Mouse (Mus musculus) erythroblast, embryonic 14.5 days (primary cell): ENCODE measurements around the gene Krt31. TPM values are rescaled to one million over a fixed set of nuclear protein-coding genes. Genes with fewer than 3 reads are reported as not detected.

ENCODE experiments used
- H3K27me3 ChIP-seq: 2 replicates; pipeline ENCODE4 v1.6.1; 2012; ENCODE audit warnings: inconsistent platforms; ENCODE audit not compliant: control insufficient read depth
- H3K36me3 ChIP-seq: 2 replicates; pipeline ENCODE4 v1.6.1; 2012; ENCODE audit warnings: mild to moderate bottlenecking, inconsistent platforms; ENCODE audit not compliant: control insufficient read depth
- H3K4me1 ChIP-seq: 2 replicates; pipeline ENCODE4 v1.6.1; 2012; ENCODE audit warnings: inconsistent platforms; ENCODE audit not compliant: control insufficient read depth
- H3K4me3 ChIP-seq: replicated peaks from 2 replicates; pipeline ENCODE3; 2012; ENCODE audit warnings: moderate library complexity, mild to moderate bottlenecking, inconsistent platforms
- H3K9me3 ChIP-seq: 2 replicates; pipeline ENCODE4 v1.6.1; 2012; ENCODE audit warnings: low read length, inconsistent platforms, mixed read lengths; ENCODE audit not compliant: control insufficient read depth
- GATA1 ChIP-seq: IDR thresholded peaks from 2 replicates; pipeline ENCODE4 v1.6.1; 2012; ENCODE audit warnings: low read length, inconsistent platforms, mixed read lengths
- TAL1 ChIP-seq: IDR thresholded peaks from 3 replicates; pipeline ENCODE4 v1.6.1; 2012; ENCODE audit warnings: low read length, inconsistent platforms, mixed read lengths
- polyA plus RNA-seq: library from polyadenylated mRNA; stranded (reverse); fragments of >175 nt; gene quantifications from 2 replicates; pipeline ENCODE4 v1.2.3, GENCODE M21; 2012

The Krt31 gene
- polyA plus RNA-seq, 1 experiment = not detected

- Histone ChIP-seq H3K27me3 (no peaks in the 10 kb centered on the region), H3K9me3 (peaks cover 2% of the 10 kb centered on the region; the same call in 1 of the 2 replicates), H3K4me1 (no peaks in the 10 kb centered on the region), H3K36me3 (no peaks in the 10 kb centered on the region), H3K4me3 (no peak overlapping the region)
- TF ChIP-seq GATA1 (no peak), TAL1 (no peak)
Measured at GRCm38 (mm10) chr11:100010682-100011081, 39.7 kb downstream of the Krt31 start.

GRCm38 (mm10) chr11:100008336-100008735 is 42.0 kb downstream of the Krt31 start:
- no peaks in the 10 kb centered on the region for H3K4me1 ChIP-seq
- no peak for TF ChIP-seq TAL1
- TF ChIP-seq GATA1 = no peak
- H3K27me3 ChIP-seq = no peaks in the 10 kb centered on the region
- no peaks in the 10 kb centered on the region for H3K36me3 ChIP-seq
- H3K9me3 ChIP-seq = peaks cover 2% of the 10 kb centered on the region; the same call in 1 of the 2 replicates
- H3K4me3 ChIP-seq = no peak overlapping the region

- TF ChIP-seq GATA1 = no peak
- no peak for TF ChIP-seq TAL1
- Histone ChIP-seq H3K36me3 (no peaks in the 10 kb centered on the region), H3K9me3 (peaks cover 4% of the 10 kb centered on the region), H3K4me1 (no peaks in the 10 kb centered on the region), H3K27me3 (no peaks in the 10 kb centered on the region), H3K4me3 (no peak overlapping the region)
Measured at GRCm38 (mm10) chr11:100006624-100007023, 43.7 kb downstream of the Krt31 start.

- Histone ChIP-seq H3K36me3 (no peaks in the 10 kb centered on the region), H3K4me1 (no peaks in the 10 kb centered on the region), H3K27me3 (no peaks in the 10 kb centered on the region), H3K4me3 (no peak overlapping the region), H3K9me3 (peaks cover 4% of the 10 kb centered on the region)
- TF ChIP-seq GATA1 = no peak
- TF ChIP-seq TAL1 = no peak
Measured at GRCm38 (mm10) chr11:100005905-100006304, 44.4 kb downstream of the Krt31 start.

GRCm38 (mm10) chr11:100004846-100005245 is 45.5 kb downstream of the Krt31 start:
- TF ChIP-seq GATA1 (no peak), TAL1 (no peak)
- Histone ChIP-seq H3K27me3 (no peaks in the 10 kb centered on the region), H3K4me1 (no peaks in the 10 kb centered on the region), H3K4me3 (no peak overlapping the region), H3K36me3 (no peaks in the 10 kb centered on the region), H3K9me3 (peaks cover 6% of the 10 kb centered on the region)

GRCm38 (mm10) chr11:99999091-99999490 is 51.3 kb downstream of the Krt31 start:
- Histone ChIP-seq H3K9me3 (peaks cover 18% of the 10 kb centered on the region), H3K4me1 (no peaks in the 10 kb centered on the region), H3K36me3 (no peaks in the 10 kb centered on the region), H3K4me3 (no peak overlapping the region), H3K27me3 (peaks cover 6% of the 10 kb centered on the region; the same call in 1 of the 2 replicates)
- TF ChIP-seq GATA1 (no peak), TAL1 (no peak)

Other genes starting within 250 kb of the Krt31 start
- gene Gm11554, start 246.1 kb downstream of the Krt31 start, polyA plus RNA-seq = not detected in 2 replicates
- gene Krtap4-13, start 240.7 kb downstream of the Krt31 start, polyA plus RNA-seq = not detected in 2 replicates
- gene Gm11564, start 234.9 kb downstream of the Krt31 start, polyA plus RNA-seq = not detected in 2 replicates
- not detected in 2 replicates for gene 2300003K06Rik, start 212.5 kb downstream of the Krt31 start, polyA plus RNA-seq
- not detected in 2 replicates for gene Krtap4-16, start 198.9 kb downstream of the Krt31 start, polyA plus RNA-seq
- gene Gm11568, start 192.6 kb downstream of the Krt31 start, polyA plus RNA-seq = 0.04 TPM in 1 of 2 replicates, not detected in the other
- not detected in 2 replicates for gene Gm11559, start 186.1 kb downstream of the Krt31 start, polyA plus RNA-seq
- gene Krtap9-1, start 177.2 kb downstream of the Krt31 start, polyA plus RNA-seq = not detected in 2 replicates
- not detected in 2 replicates for gene Gm11567, start 171.4 kb downstream of the Krt31 start, polyA plus RNA-seq
- gene Krtap31-1, start 142.6 kb downstream of the Krt31 start, polyA plus RNA-seq = not detected in 2 replicates
- gene Gm11565, start 135.8 kb downstream of the Krt31 start, polyA plus RNA-seq = not detected in 2 replicates
- gene Krtap31-2, start 114.3 kb downstream of the Krt31 start, polyA plus RNA-seq = not detected in 2 replicates
- gene Krtap9-5, start 102.1 kb downstream of the Krt31 start, polyA plus RNA-seq = not detected in 2 replicates
- not detected in 2 replicates for gene Krtap29-1, start 71.5 kb downstream of the Krt31 start, polyA plus RNA-seq
- gene Krtap16-1, start 64.0 kb downstream of the Krt31 start, polyA plus RNA-seq = not detected in 2 replicates
- gene Krtap17-1, start 56.6 kb downstream of the Krt31 start, polyA plus RNA-seq = not detected in 2 replicates
- not detected in 2 replicates for gene Krt33a, start 34.3 kb downstream of the Krt31 start, polyA plus RNA-seq
- gene Krt33b, start 20.7 kb downstream of the Krt31 start, polyA plus RNA-seq = not detected in 2 replicates
- gene Krt34, start 9.0 kb downstream of the Krt31 start, polyA plus RNA-seq = not detected in 2 replicates
- gene Krt32, start 37.7 kb upstream of the Krt31 start, polyA plus RNA-seq = not detected in 2 replicates
- gene Krt35, start 45.7 kb upstream of the Krt31 start, polyA plus RNA-seq = not detected in 2 replicates
- not detected in 2 replicates for gene Krt36, start 55.1 kb upstream of the Krt31 start, polyA plus RNA-seq
- gene Krt13, start 71.0 kb upstream of the Krt31 start, polyA plus RNA-seq = not detected in 2 replicates
- 0.29 and 0.31 TPM in 2 replicates for gene Krt15, start 85.4 kb upstream of the Krt31 start, polyA plus RNA-seq
- gene Krt19, start 98.1 kb upstream of the Krt31 start, polyA plus RNA-seq = not detected in 2 replicates
- gene Krt9, start 142.7 kb upstream of the Krt31 start, polyA plus RNA-seq = not detected in 2 replicates
- gene Krt14, start 157.0 kb upstream of the Krt31 start, polyA plus RNA-seq = 0.06 and 0.07 TPM in 2 replicates
- gene Krt16, start 198.4 kb upstream of the Krt31 start, polyA plus RNA-seq = not detected in 2 replicates
- 0.03 and 0.04 TPM in 2 replicates for gene Krt17, start 210.5 kb upstream of the Krt31 start, polyA plus RNA-seq
- gene Krt42, start 219.3 kb upstream of the Krt31 start, polyA plus RNA-seq = 0.04 TPM in 1 of 2 replicates, not detected in the other